Mouse (Mus musculus) subcutaneous adipose tissue, adult 2 months (tissue): Measurements from ENCODE around the gene Ndufa7. TPM values are rescaled to one million over a fixed set of nuclear protein-coding genes. Genes with fewer than 3 reads are reported as not detected.

Experiments used
- polyA plus RNA-seq: library from polyadenylated mRNA; depleted of rRNA; stranded (reverse); fragments of >200 nt; gene quantifications from 2 replicates; pipeline ENCODE4 v1.2.3, GENCODE M21; 2012; ENCODE audit warnings: low replicate concordance; rRNA removed

Ndufa7 gene
- 619 and 635 TPM in 2 replicates for polyA plus RNA-seq

GRCm38 (mm10) chr17:33824084-33824996, at the start of gene Ndufa7, which contains the start of gene Rps28:
TSS of gene Ndufa7 (plus strand) at chr17:33824572.
TSS of gene Rps28 (minus strand) at chr17:33824562.

GRCm38 (mm10) chr17:33781124-33781977, 43.0 kb upstream of the Ndufa7 start, which contains the start of gene Angptl4:
TSS of gene Angptl4 (minus strand) at chr17:33781830.

GRCm38 (mm10) chr17:33810334-33811141, 13.8 kb upstream of the Ndufa7 start, which contains the start of gene Kank3:
TSS of gene Kank3 (plus strand) at chr17:33810519.

GRCm38 (mm10) chr17:33842966-33843795, 18.8 kb downstream of the Ndufa7 start, which contains the start of gene Cd320:
TSS of gene Cd320 (plus strand) at chr17:33843091.

GRCm38 (mm10) chr17:33873537-33873936, 49.2 kb downstream of the Ndufa7 start, which contains the start of gene Gm7029:
TSS of gene Gm7029 (plus strand) at chr17:33873837.

Other genes starting within 250 kb of the Ndufa7 start
- 60.5 and 86.8 TPM in 2 replicates for gene Zfp414, start 195.5 kb upstream of the Ndufa7 start, polyA plus RNA-seq
- gene Pram1, start 186.5 kb upstream of the Ndufa7 start, polyA plus RNA-seq, result 0.62 and 1.7 TPM in 2 replicates
- 49.4 and 85.8 TPM in 2 replicates for gene Hnrnpm, start 137.7 kb upstream of the Ndufa7 start, polyA plus RNA-seq
- 134 and 205 TPM in 2 replicates for gene March2, start 105.9 kb upstream of the Ndufa7 start, polyA plus RNA-seq
- gene Rab11b, start 64.0 kb upstream of the Ndufa7 start, polyA plus RNA-seq, result 367 and 417 TPM in 2 replicates
- 131 and 603 TPM in 2 replicates for gene Angptl4, start 42.7 kb upstream of the Ndufa7 start, polyA plus RNA-seq
- gene Kank3, start 14.1 kb upstream of the Ndufa7 start, polyA plus RNA-seq, result 124 and 438 TPM in 2 replicates
- gene Rps28, start within 50 bp of the Ndufa7 start, polyA plus RNA-seq, result 443 and 1,172 TPM in 2 replicates
- gene Cd320, start 18.5 kb downstream of the Ndufa7 start, polyA plus RNA-seq, result 142 and 168 TPM in 2 replicates
- not detected in 2 replicates for gene Gm7029, start 49.3 kb downstream of the Ndufa7 start, polyA plus RNA-seq
- 1.6 and 9.5 TPM in 2 replicates for gene Kifc1, start 66.1 kb downstream of the Ndufa7 start, polyA plus RNA-seq
- gene Platr17, start 80.6 kb downstream of the Ndufa7 start, polyA plus RNA-seq, result 0.22 and 0.39 TPM in 2 replicates
- 47.5 and 58.9 TPM in 2 replicates for gene Daxx, start 84.8 kb downstream of the Ndufa7 start, polyA plus RNA-seq
- gene Tapbp, start 91.3 kb downstream of the Ndufa7 start, polyA plus RNA-seq, result 206 and 319 TPM in 2 replicates
- 42.7 and 55.1 TPM in 2 replicates for gene Zbtb22, start 91.3 kb downstream of the Ndufa7 start, polyA plus RNA-seq
- gene Rgl2, start 105.0 kb downstream of the Ndufa7 start, polyA plus RNA-seq, result 157 and 179 TPM in 2 replicates
- gene Pfdn6, start 115.8 kb downstream of the Ndufa7 start, polyA plus RNA-seq, result 29.4 and 29.5 TPM in 2 replicates
- gene Wdr46, start 116.1 kb downstream of the Ndufa7 start, polyA plus RNA-seq, result 15.8 and 36.0 TPM in 2 replicates
- 6.6 and 9.0 TPM in 2 replicates for gene B3galt4, start 126.9 kb downstream of the Ndufa7 start, polyA plus RNA-seq
- gene Vps52, start 131.2 kb downstream of the Ndufa7 start, polyA plus RNA-seq, result 65.8 and 76.5 TPM in 2 replicates
- 464 and 878 TPM in 2 replicates for gene Rps18, start 131.4 kb downstream of the Ndufa7 start, polyA plus RNA-seq
- gene H2-K1, start 175.8 kb downstream of the Ndufa7 start, polyA plus RNA-seq, result 3,046 and 5,899 TPM in 2 replicates
- 31.6 and 54.8 TPM in 2 replicates for gene Ring1, start 200.1 kb downstream of the Ndufa7 start, polyA plus RNA-seq
- gene H2-Ke6, start 203.5 kb downstream of the Ndufa7 start, polyA plus RNA-seq, result 86.6 and 99.6 TPM in 2 replicates
- gene Slc39a7, start 207.1 kb downstream of the Ndufa7 start, polyA plus RNA-seq, result 134 and 217 TPM in 2 replicates
- 48.9 and 66.9 TPM in 2 replicates for gene Rxrb, start 207.2 kb downstream of the Ndufa7 start, polyA plus RNA-seq
- 0.62 and 1.1 TPM in 2 replicates for gene Col11a2, start 214.9 kb downstream of the Ndufa7 start, polyA plus RNA-seq